Mouse (Mus musculus) cerebellum, adult 18-20 months (tissue): ENCODE results near the gene Pus10.

ENCODE experiments used
- DNase-seq, 2 experiments: peaks; one replicate each; pipeline ENCODE4 v3.0.0; 2021

Gene Pus10

DNA sequence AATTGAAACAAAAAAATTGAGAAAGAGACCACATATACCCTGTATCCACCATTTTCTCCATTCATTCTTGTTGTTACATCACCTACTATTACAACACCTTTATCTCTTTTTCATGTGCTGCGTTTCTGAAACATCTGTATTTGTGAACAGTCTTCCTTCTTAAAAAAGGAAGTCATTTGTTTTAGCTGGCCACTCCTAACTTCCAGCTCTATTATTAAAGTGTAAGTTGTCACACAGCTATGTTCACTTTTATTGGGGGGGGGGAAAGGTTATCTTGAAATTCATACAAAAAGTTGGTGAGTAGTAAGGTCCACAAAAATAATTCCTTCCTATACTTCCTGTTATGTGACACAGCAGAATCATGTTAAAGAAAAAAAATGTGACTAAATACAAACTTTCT lies 102.5 kb downstream of the Pus10 start:
- no peak for DNase-seq

GRCm38 (mm10) chr11:23769033-23769432 lies 103.6 kb downstream of the Pus10 start:
- no peak for DNase-seq

DNA sequence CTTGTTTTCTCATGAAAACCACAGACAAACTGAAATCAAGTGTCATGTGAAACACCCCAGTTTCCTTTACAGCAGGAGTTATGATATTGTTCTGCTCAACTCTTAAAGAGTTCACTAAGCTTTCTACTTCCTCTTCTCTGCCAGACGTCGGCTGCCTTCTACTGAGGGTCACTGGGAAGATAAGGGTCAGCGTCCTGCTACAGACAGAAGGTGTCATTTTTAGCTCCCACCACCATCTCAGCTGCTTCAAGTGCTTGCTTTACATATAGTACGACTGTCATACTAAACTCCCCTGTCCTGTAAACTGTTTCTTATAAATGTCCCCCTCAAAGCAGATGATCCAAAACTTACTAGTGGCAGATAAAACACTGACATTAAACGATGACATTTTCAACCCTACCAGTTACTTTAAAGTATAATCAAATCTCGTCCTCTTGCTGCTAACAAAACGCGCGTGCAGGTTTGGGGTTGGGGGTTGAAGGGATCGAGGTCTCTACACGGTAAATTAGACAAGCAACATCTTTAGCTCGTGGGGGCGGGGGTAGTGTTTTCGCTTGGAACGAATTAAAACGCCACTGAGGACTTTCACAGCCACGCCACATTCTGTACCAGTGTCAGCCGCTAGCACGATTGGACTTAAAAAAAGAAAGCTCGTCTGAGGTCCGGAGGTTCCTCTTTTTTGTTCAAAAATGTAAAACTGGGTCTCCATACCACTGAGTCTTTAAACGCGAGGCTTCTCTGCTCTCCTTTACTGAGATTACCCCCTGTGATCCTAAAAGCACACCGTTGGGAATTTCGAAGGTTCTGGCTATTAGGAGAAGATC lies 104.4 kb downstream of the Pus10 start:
- peak; percentile 11 to 18 for DNase-seq

DNA sequence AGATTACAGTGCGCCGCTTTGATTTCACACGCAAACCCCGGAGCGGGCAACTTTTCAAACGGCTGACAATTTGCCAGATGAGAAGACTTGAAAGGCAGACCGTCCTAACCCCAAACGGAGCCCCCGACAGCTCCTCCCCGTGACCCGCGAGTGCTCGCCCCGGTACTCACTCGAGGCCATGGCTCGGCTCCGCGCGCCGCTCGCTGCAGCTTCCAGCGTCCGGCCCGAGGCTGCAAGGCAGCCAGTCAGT lies 105.0 kb downstream of the Pus10 start:
- DNase-seq = no peak

DNA sequence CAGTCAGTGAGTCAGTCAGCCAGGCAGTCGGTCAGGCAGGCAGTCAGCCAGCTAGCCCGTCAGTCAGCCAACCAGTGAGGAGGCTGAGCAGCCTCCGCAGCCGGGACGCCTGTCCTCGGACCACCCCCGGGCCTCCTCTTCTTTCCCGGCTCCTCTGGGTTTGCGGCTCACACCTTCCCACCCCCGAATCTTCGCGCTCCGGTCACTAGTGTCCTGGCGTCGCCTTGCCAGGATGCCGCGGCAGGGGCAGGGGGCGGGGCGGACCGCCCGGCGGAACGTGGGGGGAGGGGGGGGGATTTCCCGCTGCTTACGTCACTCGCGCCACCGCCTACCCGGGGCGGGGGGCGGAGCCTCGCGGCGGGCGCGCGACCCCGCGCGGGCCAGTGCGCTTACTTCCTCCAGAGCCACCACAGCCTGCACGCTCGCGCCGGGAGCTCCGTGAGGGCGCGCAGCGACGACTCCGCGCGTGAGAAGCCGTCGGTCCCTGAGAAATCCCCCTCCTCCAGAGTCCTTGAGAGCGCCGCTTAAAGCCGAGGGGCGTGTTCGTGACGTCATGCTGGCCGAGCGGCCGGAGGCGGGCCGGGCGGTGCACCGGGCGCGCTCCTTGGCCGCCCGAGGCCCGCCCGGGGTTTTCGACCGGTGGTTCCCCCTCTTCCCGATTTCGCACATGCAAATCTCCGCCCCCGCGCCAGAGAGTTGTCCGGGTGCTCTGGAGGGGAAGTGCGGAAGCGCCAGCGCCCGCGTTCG lies 105.5 kb downstream of the Pus10 start, which contains the start of gene Rel:
TSS of gene Rel (minus strand) at position 211 of the 747 bp plus-strand sequence.
- peak; percentile 94 to 95 for DNase-seq

DNA sequence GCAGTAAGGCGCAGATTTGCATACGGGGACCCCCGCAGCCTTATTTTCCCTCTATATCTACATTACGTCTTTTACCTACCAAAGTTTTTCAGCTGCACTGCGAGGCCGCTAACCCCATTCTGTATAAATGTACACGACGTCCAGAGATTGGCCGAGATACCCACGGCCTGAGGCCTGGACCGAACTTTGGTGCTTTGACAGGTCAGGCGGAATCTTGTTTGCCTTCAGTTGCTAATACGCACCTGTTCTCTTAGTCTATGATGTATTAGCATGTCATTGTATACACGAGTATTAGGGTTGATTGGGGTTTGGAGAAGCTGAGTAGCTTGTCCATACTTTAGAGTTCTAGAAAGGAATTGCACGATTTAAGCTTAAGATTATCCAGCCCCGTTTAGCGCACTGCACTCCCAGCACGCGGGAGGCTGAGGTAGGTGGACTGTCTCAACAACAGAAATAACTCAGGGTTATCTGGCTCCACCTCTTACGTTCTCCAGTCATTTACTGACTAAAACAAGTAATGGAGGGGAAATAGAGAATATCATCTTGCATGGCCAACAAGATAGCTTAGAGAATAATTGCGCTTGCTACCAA lies 106.1 kb downstream of the Pus10 start:
- DNase-seq = no peak

DNA sequence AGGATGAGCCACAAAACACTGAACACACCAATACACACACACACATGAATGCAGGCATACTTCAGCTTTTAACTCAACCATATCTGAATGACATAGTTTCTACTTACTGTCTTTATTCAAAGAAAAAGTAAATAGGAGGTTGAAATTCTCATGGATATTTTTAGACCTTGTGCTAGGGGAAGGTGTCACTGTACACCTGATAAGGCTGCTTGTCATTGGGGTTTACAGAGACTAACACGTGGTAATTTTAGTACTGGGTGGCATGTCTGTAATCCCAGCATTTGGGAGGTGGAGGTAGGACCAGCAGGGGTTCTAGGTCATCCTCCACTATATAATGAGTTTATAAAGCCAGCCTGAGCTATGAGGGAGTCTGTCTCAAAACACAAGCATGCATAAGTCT lies 107.0 kb downstream of the Pus10 start:
- DNase-seq = no peak

- DNase-seq = no peak
Observed at GRCm38 (mm10) chr11:23778787-23779201, 113.3 kb downstream of the Pus10 start.

DNA sequence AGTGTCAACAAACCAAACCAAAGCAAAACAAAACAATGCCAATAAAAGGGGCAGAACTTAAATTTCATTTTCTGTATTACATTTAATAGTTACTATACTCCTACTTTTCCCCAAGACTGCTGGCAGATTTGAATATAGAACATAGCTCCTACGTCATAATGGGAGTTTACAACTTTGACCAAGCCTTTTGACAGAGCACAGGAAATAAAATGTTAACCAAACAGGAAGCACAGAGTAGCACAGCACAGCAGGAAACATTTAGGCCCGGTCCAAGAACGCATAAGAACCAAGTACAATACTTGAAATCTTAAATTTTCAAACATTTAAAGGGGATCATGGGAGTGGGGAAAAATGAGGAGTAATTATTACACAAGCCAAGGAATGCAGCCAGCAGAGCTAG lies 116.6 kb downstream of the Pus10 start:
- DNase-seq = no peak
